Comparison of ENCODE assay signal across 8 mouse cellular contexts in the genomic region with DNA sequence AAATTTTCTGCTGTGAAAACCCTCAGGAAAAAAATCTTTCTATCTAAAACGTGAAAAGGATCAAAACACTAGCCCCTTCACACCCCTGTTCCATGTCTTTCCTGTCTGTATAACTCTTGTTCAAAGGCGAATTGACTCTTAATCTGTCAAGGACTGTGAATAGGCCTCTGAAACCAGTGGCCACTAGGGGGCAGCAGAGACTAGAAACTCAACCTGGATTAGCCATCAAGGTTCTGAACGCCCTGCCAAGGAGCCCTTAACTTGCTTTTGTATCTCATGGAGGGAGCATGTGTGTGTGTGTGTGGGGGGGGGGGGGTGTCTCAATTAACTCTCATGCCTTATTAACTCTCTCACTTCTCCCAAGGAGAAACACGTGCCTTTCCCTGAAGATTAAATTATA. TPM values are rescaled to one million over a fixed set of nuclear protein-coding genes. Genes with fewer than 3 reads are reported as not detected.
DNase-seq lines count a peak whose midpoint lies in the region; ATAC-seq and TF ChIP-seq lines count a peak whose summit lies in the region.

No protein-coding gene starts in this region.

- TF ChIP-seq CTCF in bone marrow, adult 2 months (IDR thresholded peaks at IDR 0.05; ENCODE audit: control insufficient read depth, insufficient read depth, low read length): peak; percentile 48
- peak; percentile 81 for TF ChIP-seq CTCF in left cerebral cortex, adult 2 months (IDR thresholded peaks at IDR 0.05)

- intact Hi-C loops in heart, postnatal 14 days (cut with DNase I): loop anchor here (1.0 to 10.0 kb wide), 2 partner anchors 175 to 641 kb away; no protein-coding TSS in a partner anchor
- intact Hi-C loops in left cerebral cortex, adult 2 months (cut with DNase I): loop anchor here (1.0 to 10.0 kb wide), 3 partner anchors 175 to 1051 kb away; a partner anchor contains a TSS

- peaks cover 40% of the 10 kb centered on the region for H3K27me3 ChIP-seq in hindbrain, embryonic 10.5 days (ENCODE audit: insufficient read depth, poor library complexity, severe bottlenecking)
- H3K27me3 ChIP-seq in hindbrain, embryonic 13.5 days: peaks cover 33% of the 10 kb centered on the region
- H3K27me3 ChIP-seq in embryonic facial prominence, embryonic 14.5 days (replicated peaks; ENCODE audit: control insufficient read depth, insufficient read depth, low read length): peaks cover 39% of the 10 kb centered on the region

- no peak for ATAC-seq in hindbrain, embryonic 13.5 days (ENCODE audit: low FRiP score)
- ATAC-seq in embryonic facial prominence, embryonic 14.5 days (ENCODE audit: low read depth): no peak

- H3K4me3 ChIP-seq in hindbrain, embryonic 10.5 days: no peak overlapping the region
- no peak overlapping the region for H3K4me3 ChIP-seq in hindbrain, embryonic 13.5 days
- no peak overlapping the region for H3K4me3 ChIP-seq in bone marrow, adult 2 months (replicated peaks; ENCODE audit: control insufficient read depth, low read depth, low read length)
- no peak overlapping the region for H3K4me3 ChIP-seq in embryonic facial prominence, embryonic 14.5 days (ENCODE audit: low read depth, low read length)
- no peak overlapping the region for H3K4me3 ChIP-seq in left cerebral cortex, adult 2 months

- H3K9me3 ChIP-seq in hindbrain, embryonic 10.5 days: no peaks in the 10 kb centered on the region
- H3K9me3 ChIP-seq in hindbrain, embryonic 13.5 days: no peaks in the 10 kb centered on the region
- H3K9me3 ChIP-seq in embryonic facial prominence, embryonic 14.5 days (ENCODE audit: control insufficient read depth, low read length): no peaks in the 10 kb centered on the region

- H3K9ac ChIP-seq in hindbrain, embryonic 13.5 days: no peak overlapping the region
- H3K9ac ChIP-seq in embryonic facial prominence, embryonic 14.5 days (ENCODE audit: low read depth, low read length): no peak overlapping the region

- no peaks in the 10 kb centered on the region for H3K36me3 ChIP-seq in hindbrain, embryonic 10.5 days
- no peaks in the 10 kb centered on the region for H3K36me3 ChIP-seq in hindbrain, embryonic 13.5 days
- no peaks in the 10 kb centered on the region for H3K36me3 ChIP-seq in embryonic facial prominence, embryonic 14.5 days (ENCODE audit: control insufficient read depth, insufficient read depth, low read length)

- H3K27ac ChIP-seq in hindbrain, embryonic 10.5 days: no peak overlapping the region
- no peak overlapping the region for H3K27ac ChIP-seq in hindbrain, embryonic 13.5 days
- H3K27ac ChIP-seq in bone marrow, adult 2 months (ENCODE audit: control insufficient read depth, insufficient read depth, low read depth, low read length, poor library complexity): no peak overlapping the region
- no peak overlapping the region for H3K27ac ChIP-seq in embryonic facial prominence, embryonic 14.5 days (replicated peaks; ENCODE audit: low read depth, low read length)
- no peak overlapping the region for H3K27ac ChIP-seq in left cerebral cortex, adult 2 months

- WGBS in hindbrain, embryonic 10.5 days: 9% methylated on average over 4 of the region's 4 CpGs
- WGBS in hindbrain, embryonic 13.5 days: 6% methylated on average over 4 of the region's 4 CpGs
- WGBS in bone marrow, adult 2 months: 12% methylated on average over 4 of the region's 4 CpGs
- WGBS in embryonic facial prominence, embryonic 14.5 days: 7% methylated on average over 4 of the region's 4 CpGs

- DNase-seq in hindbrain, embryonic 10.5 days (ENCODE audit: low spot score): peak; percentile 87
- DNase-seq in embryonic facial prominence, embryonic 14.5 days (ENCODE audit: low spot score): peak; percentile 84
- DNase-seq in heart, postnatal 14 days: peak; percentile 77 to 86
- peak; percentile 85 to 90 for DNase-seq in left cerebral cortex, adult 2 months (ENCODE audit: extremely low spot score in 1 of 2, low spot score in 2 of 2)
- DNase-seq in naive thymus-derived CD4-positive, alpha-beta T cell, adult 2 months (ENCODE audit: low read depth): peak; percentile 66
- DNase-seq in testis, postnatal 10 days (ENCODE audit: low spot score): peak; percentile 91

- TF ChIP-seq POLR2A in bone marrow, adult 2 months (IDR thresholded peaks at IDR 0.05; ENCODE audit: borderline replicate concordance, control insufficient read depth, low read depth, low read length): no peak

- H3K4me1 ChIP-seq in hindbrain, embryonic 10.5 days (replicated peaks): peaks cover 26% of the 10 kb centered on the region
- peaks cover 33% of the 10 kb centered on the region for H3K4me1 ChIP-seq in hindbrain, embryonic 13.5 days (replicated peaks)
- no peaks in the 10 kb centered on the region for H3K4me1 ChIP-seq in bone marrow, adult 2 months (ENCODE audit: control insufficient read depth, insufficient read depth, low read length)
- peaks cover 9% of the 10 kb centered on the region for H3K4me1 ChIP-seq in embryonic facial prominence, embryonic 14.5 days (ENCODE audit: control insufficient read depth, insufficient read depth, low read length)

- H3K4me2 ChIP-seq in hindbrain, embryonic 13.5 days: no peak overlapping the region
- no peak overlapping the region for H3K4me2 ChIP-seq in embryonic facial prominence, embryonic 14.5 days (ENCODE audit: low read depth, low read length)

RNA-seq across cellular contexts. Expression of a gene that starts 1.8 kb away (rescaled TPM):
- 0.27 and 0.49 TPM in 2 replicates for polyA plus RNA-seq in hindbrain, embryonic 10.5 days (2016; fragmentation: Nextera tagmentation; extraction: Ambion mirVana)
- 3.4 and 3.5 TPM in 2 replicates for polyA plus RNA-seq in hindbrain, embryonic 13.5 days (2015; fragmentation: Nextera tagmentation; extraction: Ambion mirVana)
- polyA plus RNA-seq in bone marrow, adult 2 months (2011; ENCODE audit: insufficient read depth, insufficient read length, low replicate concordance, missing spikeins): not detected in 2 replicates
- polyA plus RNA-seq in embryonic facial prominence, embryonic 14.5 days (2014; fragmentation: Nextera tagmentation; extraction: Ambion mirVana): 0.56 and 0.64 TPM in 2 replicates
- under 1 TPM in 1 of 2 experiments, not detected in 1; 0.05 TPM for total RNA-seq in heart, postnatal 14 days (2021)
- total RNA-seq in left cerebral cortex, adult 2 months (2021): 1 to 10 TPM; 8.5 to 9.0 TPM
